Mouse (Mus musculus): ENCODE measurements around the gene Pate4.
"Not testable (repeated sequence)": the region's sequence is repeated elsewhere in the genome, so short reads cannot be mapped to it uniquely, and the experiment has no call there.

Pate4 gene

GRCm38 (mm10) chr9:35611841-35612240, at the start of gene Pate4:
TSS of gene Pate4 (minus strand) at chr9:35611941.
- no peak for DNase-seq (ENCODE audit: low spot score in 2 of 2)

GRCm38 (mm10) chr9:35648102-35648501, 36.4 kb upstream of the Pate4 start, which contains the start of gene Pate3:
TSS of gene Pate3 (minus strand) at chr9:35648202.
- no peak for DNase-seq (ENCODE audit: low spot score in 2 of 2)

- peak in 1 of 2 experiments; percentile 4 for DNase-seq (ENCODE audit: low spot score in 2 of 2)
Observed at GRCm38 (mm10) chr9:35632981-35633380, 21.2 kb upstream of the Pate4 start.

GRCm38 (mm10) chr9:35616784-35617183, 5.0 kb upstream of the Pate4 start:
- not testable (repeated sequence) for DNase-seq (ENCODE audit: low spot score in 2 of 2)

GRCm38 (mm10) chr9:35614005-35614404, 2.3 kb upstream of the Pate4 start:
- DNase-seq (ENCODE audit: low spot score in 2 of 2) = no peak

- DNase-seq (ENCODE audit: low spot score in 2 of 2) = no peak
Observed at GRCm38 (mm10) chr9:35607647-35608405, 3.9 kb downstream of the Pate4 start.

- no peak for DNase-seq (ENCODE audit: low spot score in 2 of 2)
Observed at GRCm38 (mm10) chr9:35592903-35593302, 18.8 kb downstream of the Pate4 start.

GRCm38 (mm10) chr9:35587674-35588073, 24.1 kb downstream of the Pate4 start:
- DNase-seq (ENCODE audit: low spot score in 2 of 2) = no peak

- no peak for DNase-seq (ENCODE audit: low spot score in 2 of 2)
Observed at GRCm38 (mm10) chr9:35574416-35574815, 37.3 kb downstream of the Pate4 start.

- no peak for DNase-seq (ENCODE audit: low spot score in 2 of 2)
Observed at GRCm38 (mm10) chr9:35570663-35571062, 41.1 kb downstream of the Pate4 start.

GRCm38 (mm10) chr9:35569571-35570534, 41.9 kb downstream of the Pate4 start, which contains the start of the genes Pate2 and Hyls1:
TSS of gene Pate2 (plus strand) at chr9:35570284.
TSS of gene Hyls1 (minus strand) at chr9:35570398.
- DNase-seq (ENCODE audit: low spot score in 2 of 2) = peak; percentile 95 to 98

GRCm38 (mm10) chr9:35567995-35568394, 43.7 kb downstream of the Pate4 start:
- no peak for DNase-seq (ENCODE audit: low spot score in 2 of 2)

- DNase-seq (ENCODE audit: low spot score in 2 of 2) = no peak
Observed at GRCm38 (mm10) chr9:35564536-35565240, 47.1 kb downstream of the Pate4 start.

- DNase-seq (ENCODE audit: low spot score in 2 of 2) = no peak
Observed at GRCm38 (mm10) chr9:35561583-35561982, 50.2 kb downstream of the Pate4 start.

- no peak for DNase-seq (ENCODE audit: low spot score in 2 of 2)
Observed at GRCm38 (mm10) chr9:35561076-35561475, 50.7 kb downstream of the Pate4 start.

GRCm38 (mm10) chr9:35559009-35559890, 52.5 kb downstream of the Pate4 start:
- peak; percentile 77 to 78 for DNase-seq (ENCODE audit: low spot score in 2 of 2)

- no peak for DNase-seq (ENCODE audit: low spot score in 2 of 2)
Observed at GRCm38 (mm10) chr9:35558257-35559008, 53.3 kb downstream of the Pate4 start, which contains the start of the genes Ddx25 and Pus3. TSS of gene Ddx25 (minus strand) at chr9:35558528. TSS of gene Pus3 (plus strand) at chr9:35558595.

Data from spleen, postnatal 36 days (tissue).